Mouse (Mus musculus) gastrocnemius, adult 18-20 months (tissue): ENCODE data around the gene Nhlrc4. TPM values are rescaled to one million over a fixed set of nuclear protein-coding genes. Genes with fewer than 3 reads are reported as not detected.
A peak's percentile ranks its signal among the peaks of the same experiment; 100 is the strongest.

Experiments
- DNase-seq: peaks from one replicate; pipeline ENCODE4 v3.0.0; 2021; ENCODE audit warnings: low spot score
- long read RNA-seq, 2 experiments: library from polyadenylated mRNA; stranded (forward); transcript quantifications; one replicate each; pipeline ENCODE4 v2.0.0; 2021
- total RNA-seq, 2 experiments: library from RNA; stranded (reverse); gene quantifications; 2 replicates each; pipeline ENCODE4 v1.2.3; 2021

Gene Nhlrc4
- total RNA-seq: not detected
- long read RNA-seq, experiment 1: 0 reads
- long read RNA-seq, experiment 2: 0 reads

- no peak for DNase-seq
These were observed at the start of gene Nhlrc4, which contains the start of gene Pigq for GRCm38 (mm10) chr17:25944366-25945163. TSS of gene Nhlrc4 (minus strand) at chr17:25944961. TSS of gene Pigq (minus strand) at chr17:25944936.

GRCm38 (mm10) chr17:25993489-25993888 is 48.7 kb upstream of the Nhlrc4 start:
- no peak for DNase-seq

- DNase-seq: no peak
These were observed 47.5 kb upstream of the Nhlrc4 start for GRCm38 (mm10) chr17:25992274-25992673.

- DNase-seq: no peak
These were observed 45.6 kb upstream of the Nhlrc4 start for GRCm38 (mm10) chr17:25990331-25990730.

- peak; percentile 92 for DNase-seq
These were observed 40.8 kb upstream of the Nhlrc4 start, which contains the start of gene Capn15 for GRCm38 (mm10) chr17:25985306-25986294. TSS of gene Capn15 (minus strand) at chr17:25985796.

GRCm38 (mm10) chr17:25984556-25985305 is 40.0 kb upstream of the Nhlrc4 start:
- DNase-seq: no peak

GRCm38 (mm10) chr17:25984066-25984465 is 39.3 kb upstream of the Nhlrc4 start:
- DNase-seq: no peak

- DNase-seq: no peak
These were observed 38.2 kb upstream of the Nhlrc4 start for GRCm38 (mm10) chr17:25982913-25983312.

- DNase-seq: peak; percentile 65
These were observed 36.1 kb upstream of the Nhlrc4 start for GRCm38 (mm10) chr17:25980854-25981253.

GRCm38 (mm10) chr17:25979829-25980738 is 35.3 kb upstream of the Nhlrc4 start:
- DNase-seq: no peak

- DNase-seq: no peak
These were observed 26.4 kb upstream of the Nhlrc4 start for GRCm38 (mm10) chr17:25970954-25971707.

GRCm38 (mm10) chr17:25970448-25970847 is 25.7 kb upstream of the Nhlrc4 start:
- DNase-seq: no peak

- no peak for DNase-seq
These were observed 23.4 kb upstream of the Nhlrc4 start for GRCm38 (mm10) chr17:25968176-25968575.

- no peak for DNase-seq
These were observed 22.9 kb upstream of the Nhlrc4 start for GRCm38 (mm10) chr17:25967652-25968051.

- DNase-seq: no peak
These were observed 19.5 kb upstream of the Nhlrc4 start for GRCm38 (mm10) chr17:25964271-25964670.

GRCm38 (mm10) chr17:25962413-25962905 is 17.7 kb upstream of the Nhlrc4 start:
- DNase-seq: no peak

GRCm38 (mm10) chr17:25961566-25961965 is 16.8 kb upstream of the Nhlrc4 start:
- DNase-seq: no peak

- no peak for DNase-seq
These were observed 15.1 kb upstream of the Nhlrc4 start for GRCm38 (mm10) chr17:25959630-25960467.
